Mouse (Mus musculus) adrenal gland, postnatal 36 days (tissue): ENCODE measurements around the gene Eefsec. TPM values are rescaled to one million over a fixed set of nuclear protein-coding genes. Genes with fewer than 3 reads are reported as not detected.

Experiments
- DNase-seq, 2 experiments: peaks; one replicate each; pipeline ENCODE4 v3.0.0; 2021; ENCODE audit warnings: mixed read lengths in 1 of 2
- total RNA-seq, 2 experiments: library from RNA; stranded (reverse); gene quantifications; 2 replicates each; pipeline ENCODE4 v1.2.3; 2021

Eefsec gene
- total RNA-seq, 2 experiments from 2014 or later = 13.1 to 19.4 TPM

DNA sequence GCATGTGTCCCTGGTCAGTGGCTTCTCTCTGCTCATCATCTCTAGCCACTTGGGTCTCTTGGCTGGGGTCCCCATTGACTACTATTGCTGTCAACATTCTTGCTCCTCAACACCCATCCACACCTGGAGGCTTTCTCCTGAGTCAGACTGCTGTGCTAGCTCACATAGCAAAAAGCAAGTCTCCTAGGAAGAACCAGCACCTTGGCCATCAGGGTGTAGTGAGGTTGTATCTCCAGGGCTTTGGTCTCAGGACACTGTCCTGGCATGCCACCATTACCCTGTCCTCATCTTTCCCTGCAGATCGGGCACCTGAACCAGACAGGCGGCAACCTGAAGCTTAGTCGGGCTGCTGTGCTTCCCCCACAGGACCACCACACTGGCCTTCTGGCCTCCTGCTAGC is 238.0 kb downstream of the Eefsec start:
- no peak for DNase-seq

DNA sequence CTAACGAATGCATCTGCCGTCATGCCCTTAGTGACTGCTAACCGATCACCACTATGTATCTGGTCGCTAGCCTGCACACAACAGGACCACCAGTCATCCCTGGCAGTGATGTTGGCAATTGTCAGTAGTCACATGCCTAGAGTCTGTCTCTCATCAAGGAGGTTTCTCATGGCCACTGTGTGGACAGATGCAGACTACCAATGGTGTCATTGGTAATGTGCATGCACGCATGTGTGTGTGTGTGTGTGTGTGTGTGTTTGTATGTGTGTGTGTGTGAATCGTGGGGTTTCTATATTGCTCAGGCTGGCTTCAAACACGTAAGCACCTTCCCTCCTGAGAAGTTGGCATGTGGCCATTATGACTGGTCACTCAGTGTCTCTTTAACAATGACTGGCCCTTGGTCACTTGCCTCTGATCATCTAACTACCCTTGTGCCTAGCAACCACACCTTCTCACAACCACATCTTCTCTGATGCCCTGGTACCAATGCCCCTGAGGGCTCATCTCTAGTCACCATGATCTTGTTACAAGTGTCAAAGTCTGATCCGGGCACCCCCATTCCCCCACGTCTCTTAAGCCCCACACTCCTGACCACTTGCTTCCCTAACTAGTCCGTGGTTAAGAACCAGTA is 238.8 kb downstream of the Eefsec start:
- no peak for DNase-seq

Other genes starting within 250 kb of the Eefsec start
- gene Dnajb8, start 224.3 kb downstream of the Eefsec start, total RNA-seq = not detected
- gene Ruvbl1, start 18.9 kb upstream of the Eefsec start, total RNA-seq = 10 to 100 TPM; 32.4 to 35.2 TPM
- 100 to 1,000 TPM; 214 to 229 TPM for gene Sec61a1, start 72.4 kb upstream of the Eefsec start, total RNA-seq
- 1 to 10 TPM in 1 of 2 experiments, under 1 TPM in 1; 0.46 to 3.3 TPM for gene Kbtbd12, start 191.4 kb upstream of the Eefsec start, total RNA-seq